Mouse (Mus musculus): ENCODE measurements around the gene Fam163a. TPM values are rescaled to one million over a fixed set of nuclear protein-coding genes. Genes with fewer than 3 reads are reported as not detected.
A peak's percentile ranks its signal among the peaks of the same experiment; 100 is the strongest.

Gene Fam163a
- polyA plus RNA-seq, 1 experiment from 2014 or later = 4.4 TPM

DNA sequence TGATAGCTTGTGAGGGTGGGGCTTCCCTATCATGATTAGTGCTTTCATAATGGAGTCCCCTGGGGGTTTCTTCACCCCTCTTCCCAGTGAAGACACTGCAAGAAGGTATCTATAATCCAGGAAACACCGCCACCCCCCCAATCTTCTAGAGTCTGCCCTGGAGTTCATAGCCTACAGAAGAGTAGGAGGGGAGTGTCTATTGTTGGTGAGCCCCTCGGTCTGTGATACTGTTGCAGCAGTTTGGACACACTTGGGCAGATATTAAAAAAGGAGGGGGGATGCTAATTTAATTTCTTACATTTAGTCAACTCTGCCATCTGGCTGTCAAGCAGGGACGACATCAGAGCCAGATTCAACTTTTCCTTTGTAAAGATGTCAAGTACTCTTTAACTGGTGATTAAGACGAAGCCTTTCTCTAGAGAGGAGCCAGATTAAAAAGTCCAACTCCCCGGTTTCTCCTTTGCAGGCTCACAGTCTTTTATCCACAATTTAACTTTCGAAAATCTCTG is 7.0 kb upstream of the Fam163a start:
- no peak for ATAC-seq
- no peak overlapping the region for H3K4me2 ChIP-seq (ENCODE audit: low read depth, low read length)
- 68% methylated on average over 6 of the region's 6 CpGs for WGBS

DNA sequence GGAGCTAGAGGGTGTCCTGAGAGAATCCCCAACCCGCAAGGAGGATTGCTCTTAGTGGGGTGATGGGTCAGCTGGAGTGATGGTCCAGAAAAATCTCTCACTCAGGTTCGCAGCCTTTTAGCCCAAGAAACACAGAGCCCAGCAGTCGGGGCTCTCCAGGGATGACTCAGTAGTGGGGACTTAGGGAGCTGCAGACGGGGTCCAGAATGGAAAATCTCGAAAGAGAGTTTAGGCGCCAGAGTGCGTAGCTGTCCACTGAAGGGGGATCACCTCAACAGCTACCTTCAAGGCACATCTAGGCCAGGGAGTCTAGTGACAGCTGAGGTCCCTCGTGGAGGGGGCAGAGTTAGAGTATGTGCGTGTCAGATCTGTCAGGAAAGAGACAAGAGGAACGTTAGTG is 338 bp upstream of the Fam163a start:
- Histone ChIP-seq H3K4me1 (ENCODE audit: control insufficient read depth, insufficient read depth, low read length) (0 out of 2 replicates have a peak, but pooled peaks cover 5% of the 10 kb centered on the region), H3K4me2 (ENCODE audit: low read depth, low read length) (peak overlapping the region; percentile 66), H3K4me3 (ENCODE audit: low read length) (peak overlapping the region; percentile 40), H3K36me3 (ENCODE audit: control insufficient read depth, insufficient read depth, low read length) (no peaks in the 10 kb centered on the region), H3K27ac (ENCODE audit: low read length) (peak overlapping the region; percentile 37; the same call in 1 of the 2 replicates), H3K9ac (ENCODE audit: low read depth, low read length) (peak overlapping the region; percentile 41; the same call in 1 of the 2 replicates), H3K27me3 (replicated peaks; ENCODE audit: control insufficient read depth, insufficient read depth, low read length) (peaks cover 38% of the 10 kb centered on the region), H3K9me3 (ENCODE audit: control insufficient read depth, low read length) (no peaks in the 10 kb centered on the region)
- no peak for ATAC-seq
- WGBS = 22% methylated on average over 10 of the region's 10 CpGs

More for the DNA sequence above, 7.0 kb upstream of the Fam163a start:
- Histone ChIP-seq H3K27ac (ENCODE audit: low read length) (no peak overlapping the region), H3K9me3 (ENCODE audit: control insufficient read depth, low read length) (no peaks in the 10 kb centered on the region), H3K9ac (ENCODE audit: low read depth, low read length) (no peak overlapping the region), H3K4me1 (ENCODE audit: control insufficient read depth, insufficient read depth, low read length) (no peaks in the 10 kb centered on the region), H3K4me3 (ENCODE audit: low read length) (no peak overlapping the region), H3K27me3 (replicated peaks; ENCODE audit: control insufficient read depth, insufficient read depth, low read length) (peaks cover 2% of the 10 kb centered on the region; the same call in 1 of the 2 replicates), H3K36me3 (ENCODE audit: control insufficient read depth, insufficient read depth, low read length) (no peaks in the 10 kb centered on the region)

DNA sequence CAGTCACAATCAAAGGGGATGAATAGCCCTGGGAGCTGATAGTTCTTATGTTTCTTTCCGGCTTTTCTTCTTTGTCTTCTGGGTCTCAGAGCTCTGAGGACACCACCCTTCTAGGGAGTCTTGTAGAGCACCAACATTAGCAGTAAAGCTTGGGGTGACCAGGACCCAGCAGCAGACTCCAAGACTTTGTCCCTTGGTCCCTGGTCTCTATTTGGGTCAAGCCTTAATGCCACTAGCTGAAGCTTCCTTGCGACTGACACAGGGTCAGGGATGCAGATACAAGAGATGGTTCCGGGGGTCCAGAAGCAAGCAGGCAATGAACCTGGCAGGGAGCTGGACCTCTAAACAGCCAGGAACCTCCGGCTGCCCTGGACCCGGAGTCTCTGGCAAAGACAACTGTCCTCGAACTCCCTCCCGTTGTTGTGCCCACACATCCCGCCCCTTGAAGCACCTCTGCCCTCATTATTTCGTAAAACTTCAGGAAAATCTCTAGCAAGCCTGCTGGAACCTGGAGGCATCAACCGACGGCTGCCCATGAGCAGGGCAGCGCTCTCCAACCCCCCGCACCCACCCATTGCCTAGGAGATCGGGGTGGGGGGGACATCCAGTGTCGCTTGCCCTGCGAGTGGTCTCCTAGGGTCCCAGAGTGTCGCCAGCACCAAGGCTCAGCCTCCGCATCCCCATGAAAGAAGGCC is 718 bp downstream of the Fam163a start:
- H3K27me3 ChIP-seq (replicated peaks; ENCODE audit: control insufficient read depth, insufficient read depth, low read length) = peaks cover 38% of the 10 kb centered on the region
- H3K27ac ChIP-seq (ENCODE audit: low read length) = no peak overlapping the region; the same call in 1 of the 2 replicates
- no peaks in the 10 kb centered on the region for H3K9me3 ChIP-seq (ENCODE audit: control insufficient read depth, low read length)
- H3K4me2 ChIP-seq (ENCODE audit: low read depth, low read length) = peak overlapping the region; percentile 66
- 4% methylated on average over 18 of the region's 18 CpGs for WGBS
- peak overlapping the region; percentile 41 for H3K9ac ChIP-seq (ENCODE audit: low read depth, low read length)
- H3K4me3 ChIP-seq (ENCODE audit: low read length) = peak overlapping the region; percentile 40
- ATAC-seq = no peak
- H3K4me1 ChIP-seq (ENCODE audit: control insufficient read depth, insufficient read depth, low read length) = 0 out of 2 replicates have a peak, but pooled peaks cover 5% of the 10 kb centered on the region
- H3K36me3 ChIP-seq (ENCODE audit: control insufficient read depth, insufficient read depth, low read length) = no peaks in the 10 kb centered on the region

DNA sequence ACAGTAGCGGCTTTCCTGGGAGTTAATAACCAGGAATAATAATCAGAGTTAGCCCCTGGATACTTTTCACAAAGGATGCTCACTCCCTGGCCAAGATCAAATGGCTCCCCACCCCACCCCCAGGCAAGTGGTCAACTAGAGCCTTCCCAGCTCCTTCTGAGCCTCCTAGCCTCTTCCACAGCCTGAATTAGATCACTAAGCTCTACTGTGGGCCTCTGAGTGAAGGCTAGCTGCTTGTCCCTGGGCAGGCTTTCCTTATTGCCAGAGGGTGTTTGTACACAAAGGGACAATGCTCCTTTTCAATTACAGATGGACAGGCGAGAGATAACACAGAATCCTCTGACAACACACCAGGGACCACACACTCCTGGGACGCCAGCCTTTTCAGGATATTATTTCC is 2.2 kb downstream of the Fam163a start:
- WGBS = 51% methylated on average over 3 of the region's 3 CpGs

DNA sequence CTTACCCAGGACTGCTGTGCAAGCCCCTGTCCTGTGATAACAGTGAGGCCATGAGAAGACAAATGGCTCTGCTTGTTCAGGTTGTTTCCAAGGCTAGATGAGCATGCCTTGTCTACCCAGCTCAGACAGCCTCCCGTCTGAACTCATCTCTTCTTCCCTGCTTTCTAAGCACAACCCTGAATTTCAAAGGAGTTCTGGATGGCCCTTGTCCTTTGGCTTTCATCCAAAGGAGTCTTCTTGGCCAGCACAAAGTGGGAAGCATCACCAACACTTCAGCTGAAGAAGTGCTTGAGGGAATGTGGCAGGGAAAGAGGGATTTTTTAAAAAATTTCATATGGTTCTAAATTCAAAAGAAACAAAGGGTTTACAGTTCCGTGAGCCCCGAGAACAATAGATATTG is 3.8 kb downstream of the Fam163a start:
- Histone ChIP-seq H3K27ac (ENCODE audit: low read length) (no peak overlapping the region), H3K9ac (ENCODE audit: low read depth, low read length) (no peak overlapping the region), H3K36me3 (ENCODE audit: control insufficient read depth, insufficient read depth, low read length) (no peaks in the 10 kb centered on the region), H3K9me3 (ENCODE audit: control insufficient read depth, low read length) (no peaks in the 10 kb centered on the region), H3K4me3 (ENCODE audit: low read length) (no peak overlapping the region), H3K4me2 (ENCODE audit: low read depth, low read length) (no peak overlapping the region), H3K4me1 (ENCODE audit: control insufficient read depth, insufficient read depth, low read length) (0 out of 2 replicates have a peak, but pooled peaks cover 5% of the 10 kb centered on the region), H3K27me3 (replicated peaks; ENCODE audit: control insufficient read depth, insufficient read depth, low read length) (peaks cover 36% of the 10 kb centered on the region)
- WGBS = 83% methylated on average over 3 of the region's 3 CpGs
- ATAC-seq = no peak

More for the DNA sequence above, 2.2 kb downstream of the Fam163a start:
- Histone ChIP-seq H3K9me3 (ENCODE audit: control insufficient read depth, low read length) (no peaks in the 10 kb centered on the region), H3K4me2 (ENCODE audit: low read depth, low read length) (no peak overlapping the region), H3K27me3 (replicated peaks; ENCODE audit: control insufficient read depth, insufficient read depth, low read length) (peaks cover 38% of the 10 kb centered on the region), H3K27ac (ENCODE audit: low read length) (no peak overlapping the region), H3K4me1 (ENCODE audit: control insufficient read depth, insufficient read depth, low read length) (0 out of 2 replicates have a peak, but pooled peaks cover 5% of the 10 kb centered on the region), H3K36me3 (ENCODE audit: control insufficient read depth, insufficient read depth, low read length) (no peaks in the 10 kb centered on the region), H3K9ac (ENCODE audit: low read depth, low read length) (no peak overlapping the region), H3K4me3 (ENCODE audit: low read length) (no peak overlapping the region)
- ATAC-seq = no peak

DNA sequence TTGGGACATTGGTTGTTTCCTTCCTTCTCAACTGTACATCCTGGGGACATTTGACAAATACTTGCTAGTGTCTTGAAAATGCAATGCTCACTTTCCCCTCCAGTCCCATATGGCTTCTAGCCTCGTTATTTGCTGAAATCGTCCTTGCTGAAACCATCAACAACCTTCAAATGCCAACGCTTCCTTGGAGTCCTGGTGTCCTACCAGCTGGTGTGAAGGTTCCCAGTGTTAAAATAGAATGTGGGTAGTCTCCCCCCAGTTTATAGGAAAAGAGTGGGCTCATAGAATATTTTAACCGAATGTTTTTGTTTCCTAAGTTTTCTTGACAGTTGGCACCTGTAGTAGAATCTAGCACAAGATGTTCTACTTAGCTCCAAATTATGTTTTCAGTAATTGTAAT is 7.2 kb downstream of the Fam163a start:
- H3K9me3 ChIP-seq (ENCODE audit: control insufficient read depth, low read length) = no peaks in the 10 kb centered on the region
- H3K36me3 ChIP-seq (ENCODE audit: control insufficient read depth, insufficient read depth, low read length) = no peaks in the 10 kb centered on the region
- H3K27ac ChIP-seq (ENCODE audit: low read length) = no peak overlapping the region
- H3K4me1 ChIP-seq (ENCODE audit: control insufficient read depth, insufficient read depth, low read length) = no peaks in the 10 kb centered on the region
- no peak overlapping the region for H3K9ac ChIP-seq (ENCODE audit: low read depth, low read length)
- ATAC-seq = no peak
- WGBS = 83% methylated on average over 4 of the region's 4 CpGs
- H3K27me3 ChIP-seq (replicated peaks; ENCODE audit: control insufficient read depth, insufficient read depth, low read length) = peaks cover 2% of the 10 kb centered on the region; the same call in 1 of the 2 replicates
- H3K4me2 ChIP-seq (ENCODE audit: low read depth, low read length) = no peak overlapping the region
- no peak overlapping the region for H3K4me3 ChIP-seq (ENCODE audit: low read length)

DNA sequence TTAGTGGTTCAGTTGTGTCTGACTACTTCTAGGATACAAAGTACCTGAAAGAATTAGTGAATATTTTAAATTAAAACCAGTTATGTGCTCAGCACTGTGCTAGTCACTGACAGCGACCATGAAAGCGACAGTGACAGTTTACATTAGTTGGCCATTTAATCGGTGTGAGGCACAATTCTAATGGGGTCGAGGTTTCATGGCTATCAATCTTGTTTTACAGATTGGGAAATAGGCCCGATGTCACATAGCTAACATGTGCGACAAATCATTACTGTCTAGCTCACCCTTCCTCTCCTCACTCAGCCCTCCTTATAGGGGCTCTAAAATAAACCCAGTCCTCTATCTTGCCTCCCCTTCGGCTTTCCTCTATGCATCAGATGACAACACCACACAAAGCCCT is 11.5 kb downstream of the Fam163a start:
- H3K4me3 ChIP-seq (ENCODE audit: low read length) = no peak overlapping the region
- no peak overlapping the region for H3K27ac ChIP-seq (ENCODE audit: low read length)
- no peaks in the 10 kb centered on the region for H3K9me3 ChIP-seq (ENCODE audit: control insufficient read depth, low read length)
- no peak for ATAC-seq
- H3K36me3 ChIP-seq (ENCODE audit: control insufficient read depth, insufficient read depth, low read length) = no peaks in the 10 kb centered on the region
- H3K27me3 ChIP-seq (replicated peaks; ENCODE audit: control insufficient read depth, insufficient read depth, low read length) = no peaks in the 10 kb centered on the region
- 72% methylated on average over 7 of the region's 7 CpGs for WGBS
- no peaks in the 10 kb centered on the region for H3K4me1 ChIP-seq (ENCODE audit: control insufficient read depth, insufficient read depth, low read length)
- no peak overlapping the region for H3K4me2 ChIP-seq (ENCODE audit: low read depth, low read length)
- no peak overlapping the region for H3K9ac ChIP-seq (ENCODE audit: low read depth, low read length)

DNA sequence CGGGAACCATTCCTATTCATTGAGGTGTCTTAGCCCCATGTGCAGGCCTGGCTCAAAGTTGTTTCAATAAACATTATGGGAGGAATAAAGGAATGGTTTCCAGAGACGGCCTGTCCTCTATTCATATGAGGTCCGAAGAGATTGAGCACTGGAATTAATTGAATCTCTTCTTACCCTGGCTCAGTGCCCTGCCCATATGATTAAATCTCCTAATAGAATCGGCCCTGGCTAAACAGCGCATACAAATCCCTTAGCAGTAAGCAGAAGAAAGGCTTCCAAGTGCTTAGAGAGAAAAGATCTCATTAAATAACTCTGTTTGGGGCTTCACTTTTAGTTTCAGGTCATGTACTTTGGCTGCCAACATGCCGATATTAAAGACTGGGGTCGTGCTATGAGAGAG is 12.0 kb downstream of the Fam163a start:
- Histone ChIP-seq H3K36me3 (ENCODE audit: control insufficient read depth, insufficient read depth, low read length) (no peaks in the 10 kb centered on the region), H3K27me3 (replicated peaks; ENCODE audit: control insufficient read depth, insufficient read depth, low read length) (no peaks in the 10 kb centered on the region), H3K4me3 (ENCODE audit: low read length) (no peak overlapping the region), H3K4me2 (ENCODE audit: low read depth, low read length) (no peak overlapping the region), H3K9ac (ENCODE audit: low read depth, low read length) (no peak overlapping the region), H3K9me3 (ENCODE audit: control insufficient read depth, low read length) (no peaks in the 10 kb centered on the region), H3K27ac (ENCODE audit: low read length) (no peak overlapping the region), H3K4me1 (ENCODE audit: control insufficient read depth, insufficient read depth, low read length) (no peaks in the 10 kb centered on the region)
- no peak for ATAC-seq
- WGBS = 66% methylated on average over 7 of the region's 7 CpGs

DNA sequence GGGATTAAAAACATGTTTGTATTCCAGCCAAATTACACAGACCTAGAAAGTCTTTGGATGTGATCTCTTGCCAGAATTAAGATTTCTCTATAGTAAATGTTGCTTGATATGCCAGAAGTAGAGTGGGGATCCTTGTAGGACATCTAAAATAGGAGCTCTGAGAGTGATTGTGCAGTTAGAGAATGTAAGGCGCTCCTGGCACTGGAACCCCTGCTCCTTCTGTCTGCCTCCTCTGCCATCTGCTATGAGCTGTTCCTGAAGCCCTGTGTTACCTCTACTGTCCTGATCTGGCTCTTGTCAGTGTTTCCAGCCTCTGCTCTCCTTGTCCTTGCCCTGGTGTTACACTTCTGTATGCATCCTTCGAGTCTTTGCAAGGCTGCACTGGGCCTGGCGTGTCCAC is 18.2 kb downstream of the Fam163a start:
- Histone ChIP-seq H3K4me1 (ENCODE audit: control insufficient read depth, insufficient read depth, low read length) (peaks cover 11% of the 10 kb centered on the region; the same call in 1 of the 2 replicates), H3K27me3 (replicated peaks; ENCODE audit: control insufficient read depth, insufficient read depth, low read length) (no peaks in the 10 kb centered on the region), H3K9ac (ENCODE audit: low read depth, low read length) (no peak overlapping the region), H3K4me3 (ENCODE audit: low read length) (no peak overlapping the region), H3K4me2 (ENCODE audit: low read depth, low read length) (no peak overlapping the region), H3K9me3 (ENCODE audit: control insufficient read depth, low read length) (0 out of 2 replicates have a peak, but pooled peaks cover 2% of the 10 kb centered on the region), H3K36me3 (ENCODE audit: control insufficient read depth, insufficient read depth, low read length) (no peaks in the 10 kb centered on the region), H3K27ac (ENCODE audit: low read length) (no peak overlapping the region)
- 85% methylated on average over 3 of the region's 3 CpGs for WGBS
- no peak for ATAC-seq

Measured in intestine, embryonic 16.5 days (tissue).